Mouse (Mus musculus) hindbrain, embryonic 11.5 days (tissue): Measurements from ENCODE around the gene Mpp6. TPM values are rescaled to one million over a fixed set of nuclear protein-coding genes. Genes with fewer than 3 reads are reported as not detected.
A peak's percentile ranks its signal among the peaks of the same experiment; 100 is the strongest.

Experiments used
- ATAC-seq: fragments of 200-750 bp; cut with Nextera tagmentation; 2 replicates; pipeline ENCODE4 v1.8.0; 2017; ENCODE audit warnings: mild to moderate bottlenecking, moderate TSS enrichment, moderate library complexity; ENCODE audit not compliant: low FRiP score
- DNase-seq: peaks from one replicate; pipeline ENCODE4 v3.0.0-alpha.2; 2015; ENCODE audit warnings: low spot score
- H3K27ac ChIP-seq: fragments of 300-500 bp; sonication (generic); 2 replicates; pipeline ENCODE4 v1.5.1; 2014; ENCODE audit warnings: mild to moderate bottlenecking, low read depth, low read length
- H3K27me3 ChIP-seq: fragments of 300-500 bp; sonication (generic); 2 replicates; pipeline ENCODE4 v1.6.1; 2014; ENCODE audit warnings: mild to moderate bottlenecking, low read length, moderate library complexity, mixed read lengths; ENCODE audit not compliant: control insufficient read depth, insufficient read depth
- H3K36me3 ChIP-seq: fragments of 300-500 bp; sonication (generic); 2 replicates; pipeline ENCODE4 v1.6.1; 2014; ENCODE audit warnings: mild to moderate bottlenecking, low read length, moderate library complexity, mixed read lengths; ENCODE audit not compliant: control insufficient read depth, insufficient read depth
- H3K4me1 ChIP-seq: fragments of 300-500 bp; sonication (generic); replicated peaks from 2 replicates; pipeline ENCODE4 v1.6.1; 2014; ENCODE audit warnings: low read length, mixed read lengths; ENCODE audit not compliant: control insufficient read depth, insufficient read depth
- H3K4me2 ChIP-seq: fragments of 300-500 bp; sonication (generic); replicated peaks from 2 replicates; pipeline ENCODE4 v1.6.1; 2014; ENCODE audit warnings: mild to moderate bottlenecking, low read depth, low read length
- H3K4me3 ChIP-seq: fragments of 300-500 bp; sonication (generic); 2 replicates; pipeline ENCODE4 v1.5.1; 2014; ENCODE audit warnings: low read depth, low read length
- H3K9ac ChIP-seq: fragments of 300-500 bp; sonication (generic); 2 replicates; pipeline ENCODE4 v1.6.1; 2014; ENCODE audit warnings: low read depth, low read length
- H3K9me3 ChIP-seq: fragments of 300-500 bp; sonication (generic); 2 replicates; pipeline ENCODE4 v1.6.1; 2016; ENCODE audit warnings: low read length; ENCODE audit not compliant: control insufficient read depth
- WGBS: fragments of 180-500 bp; shearing (Covaris S2); extraction: QIAGEN DNeasy Blood & Tissue Kit; methylation state at CpG from one replicate; pipeline ENCODE4 v1.1.7; 2014; 5-methylcytosine and 5-hydroxymethylcytosine counted together
- polyA plus RNA-seq: library from polyadenylated mRNA; unstranded; fragments of >200 nt; fragmentation: Nextera tagmentation; extraction: Ambion mirVana; gene quantifications from 2 replicates; pipeline ENCODE4 v1.2.1, GENCODE M21; 2014

Gene Mpp6
- polyA plus RNA-seq, 1 experiment from 2014 or later: 92.1 TPM

- H3K4me2 ChIP-seq: no peak overlapping the region
- no peaks in the 10 kb centered on the region for H3K36me3 ChIP-seq
- H3K27me3 ChIP-seq: no peaks in the 10 kb centered on the region
- no peak overlapping the region for H3K9ac ChIP-seq
- DNase-seq (no peak), ATAC-seq (no peak)
- H3K4me1 ChIP-seq: no peaks in the 10 kb centered on the region
- no peaks in the 10 kb centered on the region for H3K9me3 ChIP-seq
- H3K4me3 ChIP-seq: no peak overlapping the region
- no peak overlapping the region for H3K27ac ChIP-seq
- WGBS: 83% methylated on average over 5 of the region's 5 CpGs
Measured at GRCm38 (mm10) chr6:50222351-50222750, 112.3 kb downstream of the Mpp6 start.

GRCm38 (mm10) chr6:50222986-50223385, 112.9 kb downstream of the Mpp6 start:
- WGBS: 81% methylated on average over 5 of the region's 5 CpGs
- H3K4me3 ChIP-seq: no peak overlapping the region
- H3K4me1 ChIP-seq: no peaks in the 10 kb centered on the region
- no peak overlapping the region for H3K4me2 ChIP-seq
- H3K9me3 ChIP-seq: no peaks in the 10 kb centered on the region
- no peak overlapping the region for H3K9ac ChIP-seq
- H3K36me3 ChIP-seq: no peaks in the 10 kb centered on the region
- no peak for ATAC-seq
- no peaks in the 10 kb centered on the region for H3K27me3 ChIP-seq
- no peak overlapping the region for H3K27ac ChIP-seq
- DNase-seq: no peak

- Histone ChIP-seq H3K27me3 (no peaks in the 10 kb centered on the region), H3K4me1 (no peaks in the 10 kb centered on the region), H3K4me3 (no peak overlapping the region), H3K27ac (no peak overlapping the region), H3K4me2 (no peak overlapping the region), H3K9me3 (no peaks in the 10 kb centered on the region), H3K36me3 (no peaks in the 10 kb centered on the region), H3K9ac (no peak overlapping the region)
- ATAC-seq: no peak
- WGBS: 87% methylated on average over 4 of the region's 4 CpGs
- no peak for DNase-seq
Measured at GRCm38 (mm10) chr6:50223606-50224005, 113.6 kb downstream of the Mpp6 start.

GRCm38 (mm10) chr6:50225232-50225631, 115.2 kb downstream of the Mpp6 start:
- no peak for DNase-seq
- H3K9me3 ChIP-seq: no peaks in the 10 kb centered on the region
- no peak overlapping the region for H3K9ac ChIP-seq
- no peaks in the 10 kb centered on the region for H3K4me1 ChIP-seq
- H3K27ac ChIP-seq: no peak overlapping the region
- H3K27me3 ChIP-seq: no peaks in the 10 kb centered on the region
- H3K36me3 ChIP-seq: no peaks in the 10 kb centered on the region
- no peak overlapping the region for H3K4me3 ChIP-seq
- no peak for ATAC-seq
- WGBS: 81% methylated on average over 5 of the region's 5 CpGs
- no peak overlapping the region for H3K4me2 ChIP-seq

- ATAC-seq (no peak), DNase-seq (peak; percentile 15)
- no peak overlapping the region for H3K27ac ChIP-seq
- no peak overlapping the region for H3K4me3 ChIP-seq
- 76% methylated on average over 5 of the region's 5 CpGs for WGBS
- H3K4me1 ChIP-seq: no peaks in the 10 kb centered on the region
- no peaks in the 10 kb centered on the region for H3K36me3 ChIP-seq
- no peak overlapping the region for H3K4me2 ChIP-seq
- H3K9me3 ChIP-seq: no peaks in the 10 kb centered on the region
- H3K9ac ChIP-seq: no peak overlapping the region
- H3K27me3 ChIP-seq: no peaks in the 10 kb centered on the region
Measured at GRCm38 (mm10) chr6:50228180-50228579, 118.1 kb downstream of the Mpp6 start.

- Histone ChIP-seq H3K27me3 (no peaks in the 10 kb centered on the region), H3K4me2 (no peak overlapping the region), H3K36me3 (no peaks in the 10 kb centered on the region), H3K9me3 (no peaks in the 10 kb centered on the region), H3K9ac (no peak overlapping the region), H3K4me3 (no peak overlapping the region), H3K4me1 (no peaks in the 10 kb centered on the region), H3K27ac (no peak overlapping the region)
- DNase-seq (no peak), ATAC-seq (no peak)
- WGBS: 94% methylated on average over 5 of the region's 5 CpGs
Measured at GRCm38 (mm10) chr6:50231288-50231687, 121.2 kb downstream of the Mpp6 start.

GRCm38 (mm10) chr6:50232984-50233383, 122.9 kb downstream of the Mpp6 start:
- Histone ChIP-seq H3K36me3 (no peaks in the 10 kb centered on the region), H3K9ac (no peak overlapping the region), H3K4me2 (no peak overlapping the region), H3K4me1 (no peaks in the 10 kb centered on the region), H3K9me3 (no peaks in the 10 kb centered on the region), H3K4me3 (no peak overlapping the region), H3K27me3 (no peaks in the 10 kb centered on the region), H3K27ac (no peak overlapping the region)
- no peak for DNase-seq
- no peak for ATAC-seq
- WGBS: 54% methylated on average over 1 of the region's 1 CpGs

GRCm38 (mm10) chr6:50237963-50238362, 127.9 kb downstream of the Mpp6 start:
- no peak overlapping the region for H3K27ac ChIP-seq
- DNase-seq: no peak
- H3K36me3 ChIP-seq: no peaks in the 10 kb centered on the region
- no peaks in the 10 kb centered on the region for H3K9me3 ChIP-seq
- H3K4me1 ChIP-seq: no peaks in the 10 kb centered on the region
- H3K27me3 ChIP-seq: no peaks in the 10 kb centered on the region
- no peak overlapping the region for H3K4me3 ChIP-seq
- 69% methylated on average over 2 of the region's 2 CpGs for WGBS
- ATAC-seq: no peak
- H3K4me2 ChIP-seq: no peak overlapping the region
- H3K9ac ChIP-seq: no peak overlapping the region

GRCm38 (mm10) chr6:50239902-50240301, 129.9 kb downstream of the Mpp6 start:
- no peaks in the 10 kb centered on the region for H3K36me3 ChIP-seq
- H3K9ac ChIP-seq: no peak overlapping the region
- WGBS: 91% methylated on average over 2 of the region's 2 CpGs
- no peaks in the 10 kb centered on the region for H3K9me3 ChIP-seq
- H3K4me1 ChIP-seq: no peaks in the 10 kb centered on the region
- H3K27me3 ChIP-seq: no peaks in the 10 kb centered on the region
- no peak overlapping the region for H3K4me3 ChIP-seq
- no peak overlapping the region for H3K4me2 ChIP-seq
- no peak overlapping the region for H3K27ac ChIP-seq
- DNase-seq (no peak), ATAC-seq (no peak)
